Mouse (Mus musculus) lung, adult 18-20 months (tissue): ENCODE results near the gene Bglap3.
"Not testable (repeated sequence)": the region's sequence is repeated elsewhere in the genome, so short reads cannot be mapped to it uniquely, and the experiment has no call there.

Source experiments
- DNase-seq, 2 experiments: peaks; one replicate each; pipeline ENCODE4 v3.0.0; 2022; ENCODE audit warnings: mixed read lengths in 2 of 2

The Bglap3 gene

GRCm38 (mm10) chr3:88372643-88373042 lies at the start of gene Bglap3:
Gene Bglap3 (minus strand): TSS chr3:88372743.
- DNase-seq = not testable (repeated sequence)

- peak; percentile 68 to 80 for DNase-seq
These were observed 49.6 kb upstream of the Bglap3 start for GRCm38 (mm10) chr3:88422020-88422720.

GRCm38 (mm10) chr3:88420771-88421170 lies 48.2 kb upstream of the Bglap3 start:
- no peak for DNase-seq

- DNase-seq = peak in 1 of 2 experiments; percentile 15
These were observed 45.5 kb upstream of the Bglap3 start for GRCm38 (mm10) chr3:88418016-88418415.

- DNase-seq = no peak
These were observed 43.1 kb upstream of the Bglap3 start for GRCm38 (mm10) chr3:88415668-88416067.

GRCm38 (mm10) chr3:88412636-88413035 lies 40.1 kb upstream of the Bglap3 start:
- no peak for DNase-seq

GRCm38 (mm10) chr3:88411681-88412080 lies 39.1 kb upstream of the Bglap3 start:
- DNase-seq = no peak

GRCm38 (mm10) chr3:88410645-88411031 lies 38.1 kb upstream of the Bglap3 start:
- DNase-seq = peak in 1 of 2 experiments; percentile 10

- peak; percentile 95 for DNase-seq
These were observed 37.5 kb upstream of the Bglap3 start, which contains the start of gene Pmf1 for GRCm38 (mm10) chr3:88409741-88410644. Gene Pmf1 (minus strand): TSS chr3:88410331.

- DNase-seq = no peak
These were observed 36.4 kb upstream of the Bglap3 start for GRCm38 (mm10) chr3:88408953-88409352.

GRCm38 (mm10) chr3:88407529-88407928 lies 35.0 kb upstream of the Bglap3 start:
- DNase-seq = no peak

- peak; percentile 47 to 67 for DNase-seq
These were observed 34.5 kb upstream of the Bglap3 start for GRCm38 (mm10) chr3:88407090-88407489.

GRCm38 (mm10) chr3:88403522-88404230 lies 31.1 kb upstream of the Bglap3 start:
- DNase-seq = no peak

- no peak for DNase-seq
These were observed 26.1 kb upstream of the Bglap3 start for GRCm38 (mm10) chr3:88398666-88399065.

- no peak for DNase-seq
These were observed 23.2 kb upstream of the Bglap3 start for GRCm38 (mm10) chr3:88395742-88396141.

GRCm38 (mm10) chr3:88395288-88395687 lies 22.7 kb upstream of the Bglap3 start:
- DNase-seq = no peak

- no peak for DNase-seq
These were observed 21.3 kb upstream of the Bglap3 start for GRCm38 (mm10) chr3:88393776-88394375.

GRCm38 (mm10) chr3:88384364-88384763 lies 11.8 kb upstream of the Bglap3 start, which contains the start of gene Bglap:
Gene Bglap (minus strand): TSS chr3:88384464.
- DNase-seq = no peak

- not testable (repeated sequence) for DNase-seq
These were observed 9.8 kb upstream of the Bglap3 start for GRCm38 (mm10) chr3:88382383-88382782.

GRCm38 (mm10) chr3:88381389-88382315 lies 9.1 kb upstream of the Bglap3 start:
- peak in 1 of 2 experiments; percentile 25 for DNase-seq

- DNase-seq = not testable (repeated sequence)
These were observed 6.1 kb upstream of the Bglap3 start, which contains the start of gene Bglap2 for GRCm38 (mm10) chr3:88378599-88378998. Gene Bglap2 (minus strand): TSS chr3:88378699.
